Mouse (Mus musculus) embryonic facial prominence, embryonic 10.5 days (tissue): ENCODE measurements around the gene Xcl1. TPM values are rescaled to one million over a fixed set of nuclear protein-coding genes. Genes with fewer than 3 reads are reported as not detected.
"Not testable (repeated sequence)": the region's sequence is repeated elsewhere in the genome, so short reads cannot be mapped to it uniquely, and the experiment has no call there.

Experiments
- DNase-seq: peaks from one replicate; pipeline ENCODE4 v3.0.0-alpha.2; 2017; ENCODE audit warnings: low spot score
- H3K27ac ChIP-seq: fragments of 300-500 bp; sonication (generic); replicated peaks from 2 replicates; pipeline ENCODE4 v1.5.1; 2016; ENCODE audit warnings: mild to moderate bottlenecking
- H3K27me3 ChIP-seq: fragments of 300-500 bp; sonication (generic); replicated peaks from 2 replicates; pipeline ENCODE4 v1.6.1; 2016; ENCODE audit warnings: low read depth, mild to moderate bottlenecking; ENCODE audit not compliant: poor library complexity, severe bottlenecking
- H3K36me3 ChIP-seq: fragments of 300-500 bp; sonication (generic); replicated peaks from 2 replicates; pipeline ENCODE4 v1.6.1; 2016; ENCODE audit warnings: mild to moderate bottlenecking, moderate library complexity
- H3K4me1 ChIP-seq: fragments of 300-500 bp; sonication (generic); 2 replicates; pipeline ENCODE4 v1.6.1; 2016
- H3K4me3 ChIP-seq: fragments of 300-500 bp; sonication (generic); 2 replicates; pipeline ENCODE4 v1.5.1; 2016; ENCODE audit warnings: mild to moderate bottlenecking, moderate library complexity
- H3K9me3 ChIP-seq: fragments of 300-500 bp; sonication (generic); 2 replicates; pipeline ENCODE4 v1.6.1; 2016; ENCODE audit warnings: mild to moderate bottlenecking
- WGBS: fragments of 180-500 bp; shearing (Covaris S2); methylation state at CpG from one replicate; pipeline ENCODE4 v1.1.7; 2016; 5-methylcytosine and 5-hydroxymethylcytosine counted together
- polyA plus RNA-seq: library from polyadenylated mRNA; unstranded; fragments of >200 nt; fragmentation: Nextera tagmentation; extraction: Ambion mirVana; gene quantifications from 2 replicates; pipeline ENCODE4 v1.2.1, GENCODE M21; 2016

Gene Xcl1
- not detected in 2 replicates for polyA plus RNA-seq

DNA sequence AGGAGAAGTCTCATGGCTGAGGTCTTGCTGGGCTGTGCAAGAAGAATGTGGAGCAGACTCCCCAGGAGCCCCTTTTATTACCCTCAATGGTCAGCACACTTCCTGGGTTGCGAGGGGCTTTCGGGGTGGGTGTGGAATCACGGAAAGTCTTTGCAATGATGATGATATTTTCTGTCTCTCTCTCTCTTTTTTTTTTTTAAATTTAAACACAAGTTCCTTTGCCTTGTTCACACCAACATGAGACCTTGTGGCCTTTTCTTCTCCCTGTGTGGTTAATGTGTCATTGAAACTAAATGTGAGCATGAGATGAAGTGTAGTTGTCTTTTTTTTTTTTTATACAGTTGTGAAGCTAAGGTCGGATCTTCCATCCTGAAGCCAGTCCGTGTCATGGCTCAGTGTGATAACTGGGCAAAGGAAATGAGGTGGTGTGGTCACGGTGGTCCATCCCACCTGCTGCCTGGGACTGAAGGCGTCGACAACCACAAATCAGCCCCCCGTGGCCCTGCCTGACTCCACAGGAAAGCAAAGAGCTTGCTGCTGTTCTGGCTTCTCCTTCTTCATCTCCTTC lies at the start of gene Xcl1:
TSS of gene Xcl1 (minus strand) at position 51 of the 568 bp plus-strand sequence.
- H3K4me1 ChIP-seq = no peaks in the 10 kb centered on the region
- H3K4me3 ChIP-seq = no peak within 1 kb of the TSS
- no peaks in the 10 kb centered on the region for H3K27me3 ChIP-seq
- H3K9me3 ChIP-seq = no peaks in the 10 kb centered on the region
- WGBS = 84% methylated on average over 9 of the region's 9 CpGs
- H3K27ac ChIP-seq = no peak within 1 kb of the TSS
- H3K36me3 ChIP-seq = no peaks in the 10 kb centered on the region
- DNase-seq = no peak

DNA sequence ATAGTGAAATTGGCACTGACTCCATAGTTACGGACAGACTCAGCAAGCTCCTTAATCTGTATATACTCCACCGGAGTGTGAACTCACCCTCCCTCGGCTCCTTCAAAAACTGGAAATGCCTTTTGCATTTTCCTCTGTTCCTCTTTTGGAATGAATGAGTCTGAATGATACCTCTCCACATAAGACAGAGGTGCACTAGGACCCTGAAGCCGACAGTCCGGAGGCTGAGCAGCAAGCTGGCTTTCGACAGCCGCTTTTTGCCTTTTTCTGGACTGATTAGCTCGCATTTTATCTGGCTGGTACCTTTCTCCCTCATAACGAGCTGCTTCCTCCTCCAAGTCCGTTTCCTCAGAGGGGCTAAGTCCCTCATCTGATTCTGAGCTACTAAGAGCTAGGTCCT lies 49.4 kb upstream of the Xcl1 start:
- not testable (repeated sequence) for DNase-seq, H3K36me3 ChIP-seq
- WGBS = 89% methylated on average over 10 of the region's 10 CpGs

DNA sequence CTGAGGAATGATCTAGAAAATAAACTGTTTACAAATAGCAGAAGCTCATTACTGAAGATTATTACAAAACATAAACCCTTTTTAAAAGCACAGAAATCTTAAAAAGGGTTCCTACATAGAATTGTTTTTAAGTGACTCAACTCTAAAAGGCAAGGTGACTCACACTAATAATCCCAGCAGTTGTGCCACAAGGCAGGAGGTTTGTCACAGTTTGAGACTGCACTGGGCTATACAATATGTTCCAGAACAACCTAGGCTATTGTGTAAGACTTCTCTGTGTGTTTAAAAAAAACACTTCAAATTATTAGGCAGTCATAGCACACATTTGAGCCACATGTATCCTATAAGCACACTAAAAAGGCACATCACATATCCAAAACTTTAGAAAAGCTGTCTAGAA lies 42.0 kb upstream of the Xcl1 start:
- no peak overlapping the region for H3K4me3 ChIP-seq
- H3K27ac ChIP-seq = no peak overlapping the region
- no peak for DNase-seq
- no peaks in the 10 kb centered on the region for H3K36me3 ChIP-seq
- no peaks in the 10 kb centered on the region for H3K27me3 ChIP-seq
- no peaks in the 10 kb centered on the region for H3K9me3 ChIP-seq
- H3K4me1 ChIP-seq = no peaks in the 10 kb centered on the region

More for the DNA sequence above, 49.4 kb upstream of the Xcl1 start:
- not testable (repeated sequence) for H3K27me3 ChIP-seq, H3K4me1 ChIP-seq, H3K4me3 ChIP-seq, H3K27ac ChIP-seq
- H3K9me3 ChIP-seq = peaks cover 13% of the 10 kb centered on the region; the same call in 1 of the 2 replicates

DNA sequence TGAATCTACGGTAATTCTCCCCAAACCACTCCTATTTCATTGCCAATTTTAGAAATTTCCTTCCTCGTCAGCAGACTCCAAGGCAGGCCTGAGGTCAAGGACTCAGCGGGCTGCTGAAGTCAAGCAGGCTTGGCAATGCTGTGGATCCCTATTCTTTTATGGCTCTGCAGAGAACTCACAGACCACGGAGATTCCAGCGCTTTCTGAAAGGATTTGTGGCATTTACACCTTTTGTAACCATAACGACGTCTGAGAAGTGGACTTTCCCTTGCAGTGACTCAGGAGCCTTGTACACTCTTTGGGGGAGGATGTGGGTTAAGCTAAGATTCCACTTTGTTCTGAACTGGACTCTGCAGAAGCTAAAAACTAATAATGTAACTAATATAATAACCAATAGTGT lies 40.4 kb upstream of the Xcl1 start:
- WGBS = 86% methylated on average over 7 of the region's 7 CpGs
- Histone ChIP-seq H3K9me3 (no peaks in the 10 kb centered on the region), H3K4me1 (no peaks in the 10 kb centered on the region), H3K4me3 (no peak overlapping the region), H3K27ac (no peak overlapping the region), H3K36me3 (no peaks in the 10 kb centered on the region), H3K27me3 (no peaks in the 10 kb centered on the region)
- no peak for DNase-seq

DNA sequence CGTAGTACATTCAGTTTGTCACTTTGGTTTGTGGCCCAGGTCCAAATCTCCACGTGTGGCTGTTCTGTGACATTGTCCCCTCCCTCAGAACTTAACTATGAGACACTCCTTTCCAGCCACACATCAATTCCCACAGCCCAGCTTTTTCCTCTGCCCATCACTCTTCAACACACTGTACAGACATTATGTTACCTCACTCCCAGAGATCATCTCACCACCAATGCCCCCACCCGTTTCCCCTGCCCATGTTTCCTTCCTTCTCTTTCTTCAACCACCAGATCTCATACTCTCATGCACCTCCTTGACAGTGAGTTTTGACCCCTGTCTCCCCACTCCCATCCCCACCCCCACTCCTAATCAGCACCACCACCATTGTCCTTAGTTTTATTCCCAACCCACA lies 39.9 kb upstream of the Xcl1 start:
- no peak overlapping the region for H3K27ac ChIP-seq
- H3K36me3 ChIP-seq = no peaks in the 10 kb centered on the region
- no peak overlapping the region for H3K4me3 ChIP-seq
- H3K9me3 ChIP-seq = no peaks in the 10 kb centered on the region
- no peaks in the 10 kb centered on the region for H3K4me1 ChIP-seq
- WGBS = 85% methylated on average over 3 of the region's 3 CpGs
- H3K27me3 ChIP-seq = no peaks in the 10 kb centered on the region
- no peak for DNase-seq

DNA sequence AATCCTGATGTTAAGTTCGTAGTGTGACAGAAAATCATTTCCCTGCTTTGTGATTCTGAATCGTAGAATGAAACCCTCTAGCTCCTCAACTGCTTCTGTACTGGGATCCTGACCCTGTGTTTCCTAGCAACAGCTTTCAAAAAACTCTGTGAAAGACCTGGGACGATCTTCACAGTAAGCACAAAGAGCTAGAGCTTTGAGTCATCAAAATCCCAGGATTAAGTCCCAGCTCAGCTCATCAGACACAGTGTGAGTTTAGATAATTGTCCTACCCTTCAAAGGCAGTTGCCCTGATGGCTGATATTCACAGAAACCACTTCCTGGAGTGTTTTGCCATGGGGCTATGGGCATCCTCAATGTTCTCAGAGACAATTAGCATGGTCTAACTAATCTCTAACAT lies 38.5 kb upstream of the Xcl1 start:
- no peak for DNase-seq
- H3K4me1 ChIP-seq = no peaks in the 10 kb centered on the region

DNA sequence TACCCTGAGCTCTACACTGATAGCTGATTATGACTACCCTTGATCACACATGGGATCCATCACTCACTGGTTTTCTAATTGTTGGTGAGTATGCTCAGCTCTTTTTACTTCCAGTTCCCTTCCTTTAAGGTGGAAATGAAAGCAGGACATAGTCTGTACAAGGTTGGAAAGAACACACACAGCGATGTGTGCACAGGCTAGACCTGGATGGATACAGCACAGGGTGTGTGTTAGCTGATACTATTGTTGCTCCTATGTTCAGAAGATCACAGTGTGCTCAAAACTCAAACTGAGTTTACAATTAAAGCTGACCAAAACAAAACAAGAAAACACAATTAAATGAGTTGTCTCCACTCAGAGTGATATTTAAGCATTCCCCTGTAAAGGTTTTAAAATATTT lies 38.0 kb upstream of the Xcl1 start:
- Histone ChIP-seq H3K9me3 (no peaks in the 10 kb centered on the region), H3K36me3 (no peaks in the 10 kb centered on the region), H3K4me1 (no peaks in the 10 kb centered on the region), H3K27me3 (no peaks in the 10 kb centered on the region), H3K4me3 (no peak overlapping the region), H3K27ac (no peak overlapping the region)
- no peak for DNase-seq
- 86% methylated on average over 1 of the region's 1 CpGs for WGBS

More for the DNA sequence above, 38.5 kb upstream of the Xcl1 start:
- Histone ChIP-seq H3K9me3 (no peaks in the 10 kb centered on the region), H3K4me3 (no peak overlapping the region), H3K27me3 (no peaks in the 10 kb centered on the region), H3K36me3 (no peaks in the 10 kb centered on the region), H3K27ac (no peak overlapping the region)
- 28% methylated on average over 3 of the region's 3 CpGs for WGBS

DNA sequence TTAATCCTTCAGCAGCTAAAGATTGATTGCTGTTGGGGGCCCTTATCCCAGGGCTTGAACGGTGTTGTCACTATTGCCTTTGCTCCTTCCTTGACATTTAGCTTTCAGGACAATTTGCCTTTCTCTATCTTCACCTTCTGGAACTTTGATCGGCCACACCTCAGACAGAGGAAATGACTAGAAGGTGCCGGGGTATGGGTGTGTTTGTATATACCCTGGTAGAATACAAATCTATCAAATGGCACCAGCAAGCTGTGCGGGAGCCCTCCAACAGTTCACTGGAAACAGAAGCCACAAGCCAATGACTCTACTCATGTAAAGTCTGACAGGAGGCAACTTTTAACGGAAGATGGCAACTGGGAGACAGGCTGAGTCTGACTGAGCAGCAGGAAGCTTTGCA lies 37.4 kb upstream of the Xcl1 start:
- H3K9me3 ChIP-seq = no peaks in the 10 kb centered on the region
- no peak overlapping the region for H3K27ac ChIP-seq
- no peak overlapping the region for H3K4me3 ChIP-seq
- DNase-seq = no peak
- H3K4me1 ChIP-seq = no peaks in the 10 kb centered on the region
- 92% methylated on average over 5 of the region's 5 CpGs for WGBS
- H3K36me3 ChIP-seq = no peaks in the 10 kb centered on the region
- H3K27me3 ChIP-seq = no peaks in the 10 kb centered on the region

DNA sequence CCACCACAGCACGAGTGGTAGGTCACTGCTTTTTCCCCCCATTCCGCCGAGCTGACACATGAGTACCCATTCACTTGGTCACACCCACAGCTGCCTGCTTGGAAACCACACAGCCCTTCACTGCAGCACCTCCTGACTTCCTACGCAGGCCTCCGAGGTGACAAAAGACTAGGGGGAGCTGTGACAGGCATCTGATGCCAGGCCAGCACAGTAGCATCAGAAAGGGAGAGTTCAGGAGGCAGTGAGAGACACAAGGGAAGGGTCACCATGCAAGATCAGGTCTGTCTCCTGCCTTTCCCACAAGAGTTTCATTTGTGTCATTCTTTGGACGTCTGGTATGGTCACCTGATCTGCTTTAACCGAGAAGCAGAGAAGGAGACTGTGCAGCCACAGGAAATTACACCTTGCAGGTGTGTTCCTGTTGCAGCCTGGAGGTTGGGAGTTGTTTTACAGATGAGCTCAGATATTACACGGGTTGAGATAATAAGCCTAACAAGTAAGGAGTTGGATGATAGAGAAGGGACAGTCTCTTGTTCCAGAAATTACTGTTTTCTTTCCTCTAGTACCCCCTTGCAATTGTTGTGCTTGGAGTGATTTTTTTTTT lies 30.9 kb upstream of the Xcl1 start:
- H3K9me3 ChIP-seq = no peaks in the 10 kb centered on the region
- no peak overlapping the region for H3K4me3 ChIP-seq
- H3K27me3 ChIP-seq = no peaks in the 10 kb centered on the region
- 0 out of 2 replicates have a peak, but pooled peaks cover 3% of the 10 kb centered on the region for H3K4me1 ChIP-seq
- no peaks in the 10 kb centered on the region for H3K36me3 ChIP-seq
- H3K27ac ChIP-seq = no peak overlapping the region
- WGBS = 50% methylated on average over 8 of the region's 8 CpGs
- DNase-seq = no peak

DNA sequence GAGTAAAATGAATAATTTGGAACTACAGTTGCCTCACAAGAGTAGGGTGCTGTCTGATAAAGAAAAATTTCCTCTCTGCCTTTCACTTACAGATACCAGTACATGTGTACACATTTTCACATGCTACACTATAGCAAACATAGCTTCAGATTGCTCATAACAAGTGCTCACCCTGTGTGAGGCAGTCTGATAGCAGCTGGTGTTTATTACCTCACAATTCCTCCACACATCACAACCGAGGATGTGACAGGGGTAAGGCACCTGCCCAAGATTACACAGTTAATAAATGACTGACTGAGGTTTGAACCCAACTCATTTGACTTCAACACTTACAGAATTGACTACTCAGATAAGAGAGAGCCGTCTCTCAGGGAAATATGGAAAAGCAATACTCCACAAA lies 25.3 kb upstream of the Xcl1 start:
- H3K36me3 ChIP-seq = no peaks in the 10 kb centered on the region
- no peaks in the 10 kb centered on the region for H3K9me3 ChIP-seq
- WGBS = 65% methylated on average over 2 of the region's 2 CpGs
- H3K4me3 ChIP-seq = no peak overlapping the region
- no peak overlapping the region for H3K27ac ChIP-seq
- H3K4me1 ChIP-seq = no peaks in the 10 kb centered on the region
- no peak for DNase-seq
- no peaks in the 10 kb centered on the region for H3K27me3 ChIP-seq

DNA sequence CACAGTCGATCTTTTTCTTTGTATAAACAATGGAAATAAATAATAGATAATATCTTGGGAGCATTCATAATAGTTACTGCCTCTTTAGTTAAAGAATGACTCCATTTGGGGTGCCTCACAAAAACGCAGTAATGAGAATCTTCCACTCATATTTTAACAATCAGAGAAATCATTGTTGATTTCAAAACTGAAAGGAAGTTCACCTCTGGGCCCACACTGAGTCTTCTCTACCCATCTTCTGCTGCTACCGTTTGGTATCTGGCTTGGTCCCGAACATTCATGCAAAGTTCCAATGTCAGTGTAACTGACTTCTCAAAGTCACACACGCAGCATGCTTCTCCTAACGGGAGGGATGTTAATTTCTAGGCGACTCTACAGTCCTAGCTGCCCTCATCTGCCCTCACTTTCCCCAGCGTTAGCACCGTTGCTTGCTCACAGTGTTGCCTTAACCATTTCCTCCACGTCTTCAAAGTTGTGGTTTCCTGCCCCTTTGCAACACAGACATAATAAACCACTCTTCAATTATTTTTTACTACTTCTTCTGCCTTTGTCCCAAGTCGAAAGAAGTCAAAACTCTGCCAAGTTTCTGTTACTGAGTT lies 24.6 kb upstream of the Xcl1 start:
- H3K9me3 ChIP-seq = no peaks in the 10 kb centered on the region
- H3K4me1 ChIP-seq = no peaks in the 10 kb centered on the region
- H3K36me3 ChIP-seq = no peaks in the 10 kb centered on the region
- 64% methylated on average over 11 of the region's 11 CpGs for WGBS
- no peaks in the 10 kb centered on the region for H3K27me3 ChIP-seq
- DNase-seq = no peak
- no peak overlapping the region for H3K4me3 ChIP-seq
- H3K27ac ChIP-seq = no peak overlapping the region

DNA sequence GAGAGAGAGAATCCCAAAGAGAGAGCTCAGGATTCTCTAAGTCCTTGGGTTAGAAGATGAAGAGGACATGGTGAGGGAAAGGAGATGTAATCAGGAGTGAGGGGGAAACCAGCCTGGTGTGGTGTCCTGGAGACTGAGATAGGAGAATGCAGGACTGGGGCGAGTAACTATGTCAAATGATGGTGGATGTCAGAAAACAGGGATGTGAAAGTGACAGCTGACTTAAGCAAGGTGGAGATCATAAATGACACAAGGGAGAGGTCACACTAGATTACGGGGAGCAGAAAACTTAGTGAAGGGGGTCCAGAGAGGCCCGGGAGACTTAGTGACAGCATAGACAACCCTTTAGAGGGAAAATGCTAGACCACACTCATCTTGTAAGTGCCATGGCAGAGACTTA lies 23.8 kb upstream of the Xcl1 start:
- Histone ChIP-seq H3K4me3 (no peak overlapping the region), H3K27ac (no peak overlapping the region), H3K9me3 (no peaks in the 10 kb centered on the region), H3K36me3 (no peaks in the 10 kb centered on the region), H3K4me1 (no peaks in the 10 kb centered on the region), H3K27me3 (no peaks in the 10 kb centered on the region)
- 90% methylated on average over 3 of the region's 3 CpGs for WGBS
- no peak for DNase-seq

DNA sequence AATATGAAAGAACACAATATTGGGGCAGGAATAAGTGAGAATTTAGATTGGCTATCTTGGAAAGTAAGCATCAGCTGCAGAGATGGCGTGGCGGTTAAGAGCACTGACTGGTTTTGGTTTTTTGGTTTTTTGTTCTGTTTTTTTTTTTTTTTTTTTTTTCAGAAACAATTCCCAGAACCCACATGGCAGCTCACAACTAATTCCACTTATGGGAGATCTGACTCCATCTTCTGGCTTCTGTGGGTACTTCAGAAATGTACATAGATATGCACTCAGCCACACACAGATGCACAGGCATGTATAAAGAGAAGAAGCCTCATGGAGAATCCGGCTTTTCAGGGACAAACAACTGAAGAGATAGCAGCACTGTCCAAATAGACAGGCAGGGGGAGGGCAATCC lies 22.6 kb upstream of the Xcl1 start:
- Histone ChIP-seq H3K27ac (no peak overlapping the region), H3K9me3 (no peaks in the 10 kb centered on the region), H3K27me3 (no peaks in the 10 kb centered on the region), H3K36me3 (no peaks in the 10 kb centered on the region), H3K4me3 (no peak overlapping the region), H3K4me1 (no peaks in the 10 kb centered on the region)
- WGBS = 94% methylated on average over 3 of the region's 3 CpGs
- no peak for DNase-seq
